Mouse (Mus musculus) frontal cortex, adult 2 months (tissue): Measurements from ENCODE around the gene Olfr1231. TPM values are rescaled to one million over a fixed set of nuclear protein-coding genes. Genes with fewer than 3 reads are reported as not detected.

ENCODE experiments used
- DNase-seq, 2 experiments: peaks; one replicate each; pipeline ENCODE4 v3.0.0; 2022; ENCODE audit warnings: low spot score in 1 of 2; ENCODE audit errors: extremely low spot score in 1 of 2
- polyA plus RNA-seq: library from polyadenylated mRNA; depleted of rRNA; stranded (reverse); fragments of >200 nt; gene quantifications from 2 replicates; pipeline ENCODE4 v1.2.3, GENCODE M21; 2012; rRNA removed

Olfr1231 gene
- polyA plus RNA-seq: not detected in 2 replicates

- DNase-seq: no peak
These were observed at the start of gene Olfr1231 for GRCm38 (mm10) chr2:89306974-89307373. Olfr1231 (minus strand) TSS chr2:89307074.

GRCm38 (mm10) chr2:89342298-89342697 is 35.4 kb upstream of the Olfr1231 start, which contains the start of gene Olfr1233:
Olfr1233 (minus strand) TSS chr2:89342398.
- DNase-seq: no peak

GRCm38 (mm10) chr2:89329575-89329974 is 22.7 kb upstream of the Olfr1231 start, which contains the start of gene Olfr1232:
Olfr1232 (minus strand) TSS chr2:89329675.
- no peak for DNase-seq

GRCm38 (mm10) chr2:89297168-89297567 is 9.7 kb downstream of the Olfr1231 start, which contains the start of gene Olfr1230:
Olfr1230 (minus strand) TSS chr2:89297268.
- DNase-seq: no peak

GRCm38 (mm10) chr2:89287914-89288313 is 19.0 kb downstream of the Olfr1231 start, which contains the start of gene Olfr1229:
Olfr1229 (minus strand) TSS chr2:89288014.
- no peak for DNase-seq

GRCm38 (mm10) chr2:89253962-89254361 is 52.9 kb downstream of the Olfr1231 start, which contains the start of gene Olfr1228:
Olfr1228 (minus strand) TSS chr2:89254062.
- DNase-seq: no peak

Other genes with a start within 250 kb of the Olfr1231 start
- gene Olfr1218, start 245.9 kb downstream of the Olfr1231 start, polyA plus RNA-seq: not detected in 2 replicates
- not detected in 2 replicates for gene Olfr1219, start 223.6 kb downstream of the Olfr1231 start, polyA plus RNA-seq
- not detected in 2 replicates for gene Olfr1220, start 200.2 kb downstream of the Olfr1231 start, polyA plus RNA-seq
- gene Olfr1221, start 189.8 kb downstream of the Olfr1231 start, polyA plus RNA-seq: not detected in 2 replicates
- not detected in 2 replicates for gene Olfr1222, start 174.0 kb downstream of the Olfr1231 start, polyA plus RNA-seq
- gene Olfr1223, start 155.5 kb downstream of the Olfr1231 start, polyA plus RNA-seq: not detected in 2 replicates
- gene Olfr1224-ps1, start 143.0 kb downstream of the Olfr1231 start, polyA plus RNA-seq: not detected in 2 replicates
- not detected in 2 replicates for gene Olfr1225, start 132.4 kb downstream of the Olfr1231 start, polyA plus RNA-seq
- gene Olfr1226, start 107.0 kb downstream of the Olfr1231 start, polyA plus RNA-seq: 0.02 TPM in 1 of 2 replicates, not detected in the other
- gene Olfr1228, start 53.0 kb downstream of the Olfr1231 start, polyA plus RNA-seq: 0.12 TPM in 1 of 2 replicates, not detected in the other
- gene Olfr1229, start 19.1 kb downstream of the Olfr1231 start, polyA plus RNA-seq: not detected in 2 replicates
- not detected in 2 replicates for gene Olfr1230, start 9.8 kb downstream of the Olfr1231 start, polyA plus RNA-seq
- gene Olfr1232, start 22.6 kb upstream of the Olfr1231 start, polyA plus RNA-seq: not detected in 2 replicates
- not detected in 2 replicates for gene Olfr1233, start 35.3 kb upstream of the Olfr1231 start, polyA plus RNA-seq
- gene Olfr1234, start 57.8 kb upstream of the Olfr1231 start, polyA plus RNA-seq: not detected in 2 replicates
- gene Olfr1238, start 102.6 kb upstream of the Olfr1231 start, polyA plus RNA-seq: not detected in 2 replicates
- gene Olfr1239, start 113.3 kb upstream of the Olfr1231 start, polyA plus RNA-seq: not detected in 2 replicates
- gene Olfr1240, start 135.9 kb upstream of the Olfr1231 start, polyA plus RNA-seq: 0.06 TPM in 1 of 2 replicates, not detected in the other
- not detected in 2 replicates for gene Olfr1241, start 180.1 kb upstream of the Olfr1231 start, polyA plus RNA-seq
- gene Olfr1242, start 191.3 kb upstream of the Olfr1231 start, polyA plus RNA-seq: not detected in 2 replicates
- gene Olfr1243, start 224.4 kb upstream of the Olfr1231 start, polyA plus RNA-seq: not detected in 2 replicates